Mouse (Mus musculus): ENCODE measurements at regions not wholly inside any gene's neighbourhood (a gene's known extent, or its start where the extent isn't known, plus 50 kb on each side); places are given as distances from the start of the nearest gene placed in this dataset.

DNA sequence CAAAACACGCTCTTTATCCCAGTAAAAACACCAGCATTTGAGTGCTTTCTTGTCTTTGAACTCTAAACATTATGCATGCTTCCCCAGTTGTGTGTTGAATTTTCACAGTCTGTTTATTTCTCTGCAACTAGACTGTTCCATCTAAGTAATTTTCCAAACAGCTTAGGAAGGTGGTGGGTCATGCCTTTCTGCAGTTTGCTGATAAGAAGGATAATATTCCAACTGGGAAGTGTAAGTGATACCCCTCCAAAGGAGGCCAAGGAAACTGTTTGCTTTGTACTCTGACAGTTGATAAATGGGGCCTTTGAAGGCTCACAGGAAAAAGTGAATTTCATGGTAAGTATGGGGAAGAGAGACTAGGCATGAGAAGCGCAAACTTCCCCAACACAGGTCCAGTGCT is 1354.4 kb downstream of the Gsdmc2 start:
- no peak for DNase-seq (ENCODE audit: extremely low read depth)
- peaks cover 8 to 17% of the 10 kb centered on the region in 2 experiments for H3K4me1 ChIP-seq (ENCODE audit: control insufficient read depth in 1 of 2, insufficient read depth in 2 of 2)
- H3K79me2 ChIP-seq (replicated peaks; ENCODE audit: control insufficient read depth, extremely low read depth, insufficient read depth, poor library complexity, severe bottlenecking), result no peaks in the 10 kb centered on the region
- H3K36me3 ChIP-seq (replicated peaks in 1 of 2; ENCODE audit: control insufficient read depth in 1 of 2, insufficient read depth in 1 of 2, low read length in 1 of 2), result no peaks in the 10 kb centered on the region
- dilution Hi-C loops (cut with MboI; ENCODE audit: extremely low pct_ligation_motif_present, extremely low pct_unique_long_range_greater_than_20kb, low sequenced_read_pairs) (no loop called here), in situ Hi-C loops (cut with MboI; ENCODE audit: low pct_ligation_motif_present, low pct_unique_long_range_greater_than_20kb, low sequenced_read_pairs) (no loop called here)
- H3K4me3 ChIP-seq (replicated peaks in 1 of 3; ENCODE audit: low read depth in 2 of 3, low read length in 2 of 3, poor library complexity in 1 of 3), result no peak overlapping the region
- TF ChIP-seq MAZ (IDR thresholded peaks at IDR 0.05; ENCODE audit: low read depth, low read length), result no peak
- TF ChIP-seq ZNF384 (IDR thresholded peaks at IDR 0.05; ENCODE audit: low read depth, low read length), result no peak
- H3K27ac ChIP-seq (ENCODE audit: insufficient read depth, low read depth), result no peak overlapping the region
- H3K27me3 ChIP-seq (replicated peaks), result no peaks in the 10 kb centered on the region
- no peaks in the 10 kb centered on the region for H3K9me3 ChIP-seq (replicated peaks; ENCODE audit: low read length)
- H3K4me2 ChIP-seq (ENCODE audit: insufficient read depth, low read depth, poor library complexity, severe bottlenecking), result no peak overlapping the region
- H3K9ac ChIP-seq (ENCODE audit: insufficient read depth, low read depth), result no peak overlapping the region

GRCm38 (mm10) chr15:62486540-62486939 is 1358.4 kb downstream of the Gsdmc2 start:
- H3K27me3 ChIP-seq (replicated peaks), result no peaks in the 10 kb centered on the region
- no peak for TF ChIP-seq MXI1 (IDR thresholded peaks at IDR 0.05; ENCODE audit: low read depth, low read length)
- peak; percentile 58; the same call in 1 of the 2 replicates for TF ChIP-seq BHLHE40 (IDR thresholded peaks at IDR 0.05; ENCODE audit: low read depth, low read length)
- no peak for TF ChIP-seq SIN3A (IDR thresholded peaks at IDR 0.05; ENCODE audit: low read length)
- no peak for TF ChIP-seq CHD1 (IDR thresholded peaks at IDR 0.05; ENCODE audit: low read depth, low read length)
- no peak for TF ChIP-seq GABPA (IDR thresholded peaks at IDR 0.05; ENCODE audit: insufficient replicate concordance, low read depth, low read length)
- TF ChIP-seq POLR2AphosphoS2 (IDR thresholded peaks at IDR 0.05; ENCODE audit: low read depth, low read length), result no peak
- no peak for TF ChIP-seq SMC3 (IDR thresholded peaks at IDR 0.05; ENCODE audit: low read depth, low read length)
- no peak for TF ChIP-seq ELF1 (IDR thresholded peaks at IDR 0.05; ENCODE audit: low read depth, low read length)
- no peak for TF ChIP-seq NRF1 (IDR thresholded peaks at IDR 0.05; ENCODE audit: low read depth, low read length)
- no peak for TF ChIP-seq ZNF384 (IDR thresholded peaks at IDR 0.05; ENCODE audit: low read depth, low read length)
- TF ChIP-seq ZKSCAN1 (IDR thresholded peaks at IDR 0.05; ENCODE audit: borderline replicate concordance, low read depth, low read length), result no peak
- TF ChIP-seq RAD21 (IDR thresholded peaks at IDR 0.05; ENCODE audit: low read depth, low read length), result no peak; the same call in none of the 2 replicates
- no peak for TF ChIP-seq RCOR1 (conservative IDR thresholded peaks at IDR 0.05; ENCODE audit: low read depth, low read length)
- TF ChIP-seq JUND (conservative IDR thresholded peaks at IDR 0.05; ENCODE audit: low read depth, low read length), result no peak
- no peak for TF ChIP-seq MAX (IDR thresholded peaks at IDR 0.05; ENCODE audit: low read length)
- no peak for TF ChIP-seq CHD2 (IDR thresholded peaks at IDR 0.05; ENCODE audit: low read length)
- no peak for TF ChIP-seq MAFK (IDR thresholded peaks at IDR 0.05; ENCODE audit: insufficient replicate concordance, low read length)
- 0 out of 2 replicates have a peak, but pooled peaks have one; percentile 56 for TF ChIP-seq TBP (conservative IDR thresholded peaks at IDR 0.05; ENCODE audit: low read depth, low read length)
- TF ChIP-seq ETS1 (conservative IDR thresholded peaks at IDR 0.05; ENCODE audit: low read depth, low read length), result 0 out of 2 replicates have a peak, but pooled peaks have one; percentile 17
- TF ChIP-seq CTCF (conservative IDR thresholded peaks at IDR 0.05 in 1 of 2, IDR thresholded peaks at IDR 0.05 in 1 of 2; ENCODE audit: low read depth in 2 of 2, low read length in 2 of 2), result no peak
- no peak for TF ChIP-seq MYC (IDR thresholded peaks at IDR 0.05; ENCODE audit: low read depth, low read length)
- TF ChIP-seq KAT2A (IDR thresholded peaks at IDR 0.05; ENCODE audit: insufficient replicate concordance, low read length), result no peak
- TF ChIP-seq JUN (IDR thresholded peaks at IDR 0.05; ENCODE audit: insufficient read depth, low read depth, low read length), result no peak
- TF ChIP-seq ZC3H11A (IDR thresholded peaks at IDR 0.05; ENCODE audit: low read depth, low read length), result no peak
- TF ChIP-seq EP300 (IDR thresholded peaks at IDR 0.05; ENCODE audit: low read length), result no peak
- TF ChIP-seq POLR2A (IDR thresholded peaks at IDR 0.05; ENCODE audit: low read depth, low read length), result peak; percentile 47; the same call in 1 of the 2 replicates
- no peak for TF ChIP-seq UBTF (IDR thresholded peaks at IDR 0.05; ENCODE audit: low read depth, low read length)
- TF ChIP-seq NELFE (IDR thresholded peaks at IDR 0.05; ENCODE audit: low read depth, low read length), result no peak
- H3K4me3 ChIP-seq (replicated peaks in 1 of 3; ENCODE audit: low read depth in 2 of 3, low read length in 2 of 3, poor library complexity in 1 of 3), result no peak overlapping the region
- no peak overlapping the region for H3K27ac ChIP-seq (ENCODE audit: insufficient read depth, low read depth)
- peaks cover 19 to 54% of the 10 kb centered on the region in 2 experiments for H3K4me1 ChIP-seq (ENCODE audit: control insufficient read depth in 1 of 2, insufficient read depth in 2 of 2)
- in situ Hi-C loops (cut with MboI; ENCODE audit: low pct_ligation_motif_present, low pct_unique_long_range_greater_than_20kb, low sequenced_read_pairs), result no loop called here
- no peaks in the 10 kb centered on the region for H3K79me2 ChIP-seq (replicated peaks; ENCODE audit: control insufficient read depth, extremely low read depth, insufficient read depth, poor library complexity, severe bottlenecking)
- peak; percentile 58 for DNase-seq (ENCODE audit: extremely low read depth)
- no peak overlapping the region for H3K9ac ChIP-seq (ENCODE audit: insufficient read depth, low read depth)
- no peaks in the 10 kb centered on the region for H3K9me3 ChIP-seq (replicated peaks; ENCODE audit: low read length)
- peak overlapping the region; percentile 17; the same call in 1 of the 2 replicates for H3K4me2 ChIP-seq (ENCODE audit: insufficient read depth, low read depth, poor library complexity, severe bottlenecking)
- H3K36me3 ChIP-seq (replicated peaks in 1 of 2; ENCODE audit: control insufficient read depth in 1 of 2, insufficient read depth in 1 of 2, low read length in 1 of 2), result no peaks in the 10 kb centered on the region
- dilution Hi-C loops (cut with MboI; ENCODE audit: extremely low pct_ligation_motif_present, extremely low pct_unique_long_range_greater_than_20kb, low sequenced_read_pairs), result no loop called here
